Mouse (Mus musculus) kidney, adult 2 months (tissue): Measurements from ENCODE around the gene Tgm5.

Experiments
- CTCF ChIP-seq: fragments of 200-500 bp; conservative IDR thresholded peaks from 2 replicates; pipeline ENCODE4 v1.5.1; 2011; ENCODE audit warnings: low read depth, mild to moderate bottlenecking, control low read depth, low read length, moderate library complexity, mixed read lengths; ENCODE audit not compliant: insufficient read depth, insufficient read length
- POLR2A ChIP-seq: fragments of 200-500 bp; IDR thresholded peaks from one replicate; pipeline ENCODE4 v1.6.1; 2011; ENCODE audit warnings: low read depth, low read length, control low read depth

- TF ChIP-seq CTCF (no peak), POLR2A (no peak)
These were observed 10.9 kb downstream of the Tgm5 start for GRCm38 (mm10) chr2:121074747-121075146.
